Mouse (Mus musculus): Measurements from ENCODE around the gene Nup160.

DNA sequence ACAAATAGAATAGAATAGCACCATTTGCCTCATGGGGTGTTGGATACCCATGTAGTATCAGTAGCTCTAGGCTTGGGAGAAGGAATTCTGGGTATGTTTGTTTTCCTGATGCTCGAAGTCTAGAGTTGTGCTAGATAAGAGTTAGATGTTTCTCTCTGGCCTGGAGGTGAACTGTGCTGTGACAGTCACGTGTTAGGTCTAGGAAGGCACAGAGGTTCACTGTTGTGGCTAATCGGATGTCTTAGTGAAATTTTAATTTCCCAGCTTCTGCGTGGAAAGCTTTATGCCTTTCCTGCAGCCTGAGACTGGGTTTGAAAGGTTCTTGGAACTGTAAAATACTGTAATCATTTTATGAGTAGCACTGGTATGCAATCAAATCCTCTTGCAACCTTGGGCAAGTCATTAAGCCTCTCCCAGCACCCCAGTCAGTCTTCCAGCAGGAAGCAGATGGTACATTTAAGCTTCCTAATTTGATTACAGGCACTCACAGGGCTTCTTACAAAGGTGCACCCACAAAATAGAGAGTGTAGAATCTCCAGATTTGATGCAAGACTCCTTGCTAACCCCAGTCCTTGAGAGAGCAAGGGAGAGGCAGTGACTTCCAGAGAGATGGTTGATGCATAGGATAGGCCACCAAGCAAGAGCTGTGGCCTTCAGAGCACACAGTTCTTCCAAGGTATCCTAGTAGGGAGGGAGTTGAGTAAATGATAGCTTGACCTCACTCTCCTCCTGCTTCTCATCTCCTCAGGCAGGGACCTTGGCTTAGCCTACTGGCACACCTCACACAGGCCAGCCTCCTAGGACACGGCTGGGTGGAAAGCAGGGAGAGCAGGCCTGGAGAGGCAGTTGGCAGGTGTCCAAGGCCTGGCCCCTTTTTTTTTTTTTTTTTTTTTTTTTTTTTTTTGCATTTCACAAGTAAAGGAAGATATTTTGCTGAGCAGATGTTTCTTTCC, 37.0 kb upstream of the Nup160 start:
- TF ChIP-seq CTCF (IDR thresholded peaks at IDR 0.05; ENCODE audit: control insufficient read depth, insufficient read depth, insufficient read length) = no peak
- no peak for TF ChIP-seq FOSL1 (IDR thresholded peaks at IDR 0.05; ENCODE audit: insufficient read depth, low read length, poor library complexity, severe bottlenecking)
- TF ChIP-seq MAX (IDR thresholded peaks at IDR 0.05) = no peak
- TF ChIP-seq CEBPB (IDR thresholded peaks at IDR 0.05; ENCODE audit: low read depth) = no peak
- no peak for TF ChIP-seq MYOG (IDR thresholded peaks at IDR 0.05; ENCODE audit: control insufficient read depth, extremely low read depth, insufficient read length)
- TF ChIP-seq MYOD1 (IDR thresholded peaks at IDR 0.05; ENCODE audit: control insufficient read depth, insufficient read length, low read depth) = no peak
- no peak for TF ChIP-seq USF1 (IDR thresholded peaks at IDR 0.05; ENCODE audit: low read depth)
